ENCODE assay signal across 18 mouse cellular contexts in the genomic region with DNA sequence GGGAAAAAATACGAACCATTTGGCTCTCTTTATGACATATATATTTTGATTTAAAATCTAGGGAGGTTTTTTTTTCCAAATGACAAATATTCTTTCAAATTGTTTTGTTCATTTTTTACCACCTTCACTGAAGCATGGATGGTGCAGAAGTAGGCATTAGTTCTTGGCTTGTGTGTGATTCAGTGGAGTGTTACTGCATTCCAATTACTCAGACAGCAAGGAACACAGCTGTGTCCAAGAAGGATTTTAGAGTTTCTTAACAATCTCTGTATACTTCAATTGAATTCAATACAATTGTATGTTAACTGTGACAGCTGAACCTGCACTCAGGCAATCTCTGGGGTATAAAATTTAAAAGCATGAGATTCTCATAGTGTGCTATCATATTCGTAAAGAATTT.
"Had no signal": no experiment of that assay in that cellular context is flagged by ENCODE, and none has a peak within 500 bp of the region (broad histone marks: within the 10 kb centered on the region; RNA-seq: fewer than 3 reads in every experiment).

No protein-coding gene starts in this region.

- H3K9me3 ChIP-seq: lung, embryonic 15.5 days; megakaryocyte, embryonic 14.5 days; midbrain, embryonic 13.5 days; midbrain, embryonic 15.5 days; neural tube, embryonic 12.5 days had no signal

- H3K36me3 ChIP-seq: lung, embryonic 15.5 days; midbrain, embryonic 13.5 days; midbrain, embryonic 15.5 days; neural tube, embryonic 12.5 days had no signal

- H3K9ac ChIP-seq: liver, postnatal 0 days; lung, embryonic 15.5 days; midbrain, embryonic 13.5 days; midbrain, embryonic 15.5 days; neural tube, embryonic 12.5 days had no signal

- DNase-seq: liver, postnatal 0 days; lung, adult 2 months; lung, postnatal 14 days; lung, postnatal 36 days; right cerebral cortex, postnatal 14 days; right cerebral cortex, postnatal 4 days; spleen, adult 18-20 months; thymus, adult 2 months; thymus, postnatal 25 days; thymus, postnatal 4 days had no signal

- H3K4me3 ChIP-seq: lung, embryonic 15.5 days; megakaryocyte, embryonic 14.5 days; midbrain, embryonic 13.5 days; midbrain, embryonic 15.5 days; neural tube, embryonic 12.5 days had no signal

- H3K27me3 ChIP-seq: lung, embryonic 15.5 days; megakaryocyte, embryonic 14.5 days; midbrain, embryonic 13.5 days; midbrain, embryonic 15.5 days; neural tube, embryonic 12.5 days had no signal

- H3K4me1 ChIP-seq: lung, embryonic 15.5 days; megakaryocyte, embryonic 14.5 days; midbrain, embryonic 13.5 days; midbrain, embryonic 15.5 days; neural tube, embryonic 12.5 days had no signal

- H3K4me2 ChIP-seq: lung, embryonic 15.5 days; midbrain, embryonic 11.5 days; midbrain, embryonic 13.5 days; midbrain, embryonic 15.5 days; neural tube, embryonic 12.5 days had no signal

- H3K27ac ChIP-seq: lung, embryonic 15.5 days; macrophage; midbrain, embryonic 13.5 days; midbrain, embryonic 15.5 days; neural tube, embryonic 12.5 days had no signal

- ATAC-seq: liver, postnatal 0 days; lung, postnatal 0 days; midbrain, embryonic 13.5 days; midbrain, embryonic 15.5 days had no signal
